9 mouse cellular contexts compared by ENCODE assay signal in genomic region chr12:112183675-112184074, GRCm38 (mm10). TPM values are rescaled to one million over a fixed set of nuclear protein-coding genes. Genes with fewer than 3 reads are reported as not detected.
DNase-seq lines count a peak whose midpoint lies in the region; ATAC-seq lines count a peak whose summit lies in the region.
"Had no signal": no experiment of that assay in that cellular context is flagged by ENCODE, and none has a peak within 500 bp of the region (broad histone marks: within the 10 kb centered on the region; RNA-seq: fewer than 3 reads in every experiment).

No protein-coding gene starts in this region.

- H3K27me3 ChIP-seq in heart, embryonic 11.5 days (ENCODE audit: control insufficient read depth, insufficient read depth, low read length), result no peaks in the 10 kb centered on the region
- H3K27me3 ChIP-seq in neural tube, embryonic 14.5 days (ENCODE audit: control insufficient read depth, insufficient read depth, low read length), result no peaks in the 10 kb centered on the region

- peak overlapping the region; percentile 63; the same call in 1 of the 2 replicates for H3K27ac ChIP-seq in heart, embryonic 11.5 days (ENCODE audit: low read depth, low read length)
- H3K27ac ChIP-seq in neural tube, embryonic 14.5 days (ENCODE audit: low read depth, low read length), result 0 out of 2 replicates have a peak overlapping the region, but pooled peaks have one; percentile 16

- no peak overlapping the region for H3K4me3 ChIP-seq in heart, embryonic 11.5 days (ENCODE audit: low read depth, low read length)
- no peak overlapping the region for H3K4me3 ChIP-seq in neural tube, embryonic 14.5 days (ENCODE audit: low read depth, low read length)

- H3K9ac ChIP-seq in heart, embryonic 11.5 days (ENCODE audit: low read depth, low read length), result 0 out of 2 replicates have a peak overlapping the region, but pooled peaks have one; percentile 22
- no peak overlapping the region for H3K9ac ChIP-seq in neural tube, embryonic 14.5 days (replicated peaks; ENCODE audit: low read depth, low read length)

- peaks cover 4% of the 10 kb centered on the region; the same call in 1 of the 2 replicates for H3K36me3 ChIP-seq in heart, embryonic 11.5 days (ENCODE audit: control insufficient read depth, insufficient read depth, low read length)
- H3K36me3 ChIP-seq in neural tube, embryonic 14.5 days (ENCODE audit: control insufficient read depth, insufficient read depth, low read length), result no peaks in the 10 kb centered on the region

- ATAC-seq in cerebellum, adult (ENCODE audit: insufficient number of reproducible peaks, low FRiP score, low TSS enrichment), result no peak
- ATAC-seq in heart, embryonic 11.5 days (replicated peaks; ENCODE audit: insufficient number of reproducible peaks, low FRiP score, low TSS enrichment), result no peak
- no peak for ATAC-seq in neural tube, embryonic 14.5 days (ENCODE audit: low read depth)
- ATAC-seq in monocyte, adult 5-6 weeks (replicated peaks; ENCODE audit: insufficient number of reproducible peaks, low FRiP score, low TSS enrichment, poor library complexity, severe bottlenecking), result no peak

- 63% methylated on average over 6 of the region's 6 CpGs for WGBS in heart, embryonic 11.5 days (ENCODE audit: insufficient replicate concordance)
- 81% methylated on average over 6 of the region's 6 CpGs for WGBS in neural tube, embryonic 14.5 days

- DNase-seq in cerebellum, postnatal 25 days, result peak; percentile 24 to 42
- DNase-seq in brain, adult 2 months (ENCODE audit: low read depth, low spot score), result peak; percentile 19
- DNase-seq in kidney, postnatal 25 days, result peak; percentile 68 to 79
- no peak for DNase-seq in layer of hippocampus, postnatal 25 days (ENCODE audit: extremely low spot score in 1 of 2, low spot score in 1 of 2)

- no peaks in the 10 kb centered on the region for H3K9me3 ChIP-seq in heart, embryonic 11.5 days (replicated peaks; ENCODE audit: control insufficient read depth, low read length)
- H3K9me3 ChIP-seq in neural tube, embryonic 14.5 days (ENCODE audit: control insufficient read depth, low read length), result no peaks in the 10 kb centered on the region

- H3K4me2 ChIP-seq in heart, embryonic 11.5 days, result no peak overlapping the region
- no peak overlapping the region for H3K4me2 ChIP-seq in neural tube, embryonic 14.5 days (ENCODE audit: low read depth, low read length)

- peaks cover 14% of the 10 kb centered on the region for H3K4me1 ChIP-seq in heart, embryonic 11.5 days (ENCODE audit: control insufficient read depth, insufficient read depth, low read length)
- H3K4me1 ChIP-seq in neural tube, embryonic 14.5 days (ENCODE audit: control insufficient read depth, insufficient read depth, low read length), result no peaks in the 10 kb centered on the region

RNA-seq across cellular contexts. Expression of gene Kif26a, which starts 37.7 kb away (rescaled TPM):
- 0.89 and 1.3 TPM in 2 replicates for polyA plus RNA-seq in heart, embryonic 11.5 days (2014; fragmentation: Nextera tagmentation; extraction: Ambion mirVana)
- polyA plus RNA-seq in neural tube, embryonic 14.5 days (2014; fragmentation: Nextera tagmentation; extraction: Ambion mirVana), result 3.5 and 4.4 TPM in 2 replicates
- total RNA-seq in monocyte, adult 5-6 weeks (2017), result not detected in 3 replicates
- 1 to 10 TPM; 5.2 to 6.6 TPM for total RNA-seq in layer of hippocampus, postnatal 25 days (2021)
- total RNA-seq: common myeloid progenitor, adult 5-6 weeks had no signal

Comparison
In these comparisons a context has a peak if more than half of its experiments do, and no peak if none do; other contexts are left out.
1. DNase-seq: peak in cerebellum, postnatal 25 days (2 of 2), brain, adult 2 months (single experiment) and kidney, postnatal 25 days (2 of 2); none in layer of hippocampus, postnatal 25 days (0 of 2).